Mouse (Mus musculus) heart, adult 2 months (tissue): ENCODE measurements around the gene Slc17a3.
A peak's percentile ranks its signal among the peaks of the same experiment; 100 is the strongest.

Experiments used
- CTCF ChIP-seq: fragments of 200-600 bp; IDR thresholded peaks from 2 replicates; pipeline ENCODE4 v1.8.1; 2022; ENCODE audit warnings: antibody characterized with exemption, mild to moderate bottlenecking, moderate library complexity
- EP300 ChIP-seq: fragments of 200-500 bp; IDR thresholded peaks from 2 replicates; pipeline ENCODE4 v1.6.1; 2011; ENCODE audit warnings: low read depth, low read length, control low read depth; ENCODE audit not compliant: insufficient read depth
- POLR2A ChIP-seq: fragments of 200-500 bp; IDR thresholded peaks from 2 replicates; pipeline ENCODE4 v1.6.1; 2011; ENCODE audit warnings: mild to moderate bottlenecking, low read depth, low read length, control low read depth; ENCODE audit not compliant: insufficient read depth

DNA sequence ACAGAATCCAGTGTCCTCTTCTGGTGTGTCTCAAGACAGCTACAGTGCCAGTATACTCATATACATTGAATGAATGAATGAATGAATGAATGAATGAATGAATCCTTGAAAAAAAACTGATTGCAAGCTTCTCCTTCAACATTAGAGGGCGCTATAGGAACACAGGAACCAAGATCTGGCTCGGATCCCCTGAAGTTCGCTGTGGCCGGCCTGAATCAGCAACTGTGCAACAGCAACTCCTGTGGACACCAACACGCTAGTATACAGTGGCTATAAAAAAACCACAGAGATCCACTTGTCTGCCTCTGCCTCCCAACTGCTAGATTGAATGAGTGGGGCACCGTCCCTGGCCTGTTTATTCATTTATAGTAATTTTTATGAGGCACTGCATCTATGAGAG lies 6.2 kb upstream of the Slc17a3 start:
- TF ChIP-seq CTCF (peak; percentile 69), POLR2A (no peak), EP300 (no peak)
